Mouse (Mus musculus): ENCODE results near the gene Rps8. TPM values are rescaled to one million over a fixed set of nuclear protein-coding genes. Genes with fewer than 3 reads are reported as not detected.

Gene Rps8
- polyA plus RNA-seq, 1 experiment from 2014 or later: 834 TPM

DNA sequence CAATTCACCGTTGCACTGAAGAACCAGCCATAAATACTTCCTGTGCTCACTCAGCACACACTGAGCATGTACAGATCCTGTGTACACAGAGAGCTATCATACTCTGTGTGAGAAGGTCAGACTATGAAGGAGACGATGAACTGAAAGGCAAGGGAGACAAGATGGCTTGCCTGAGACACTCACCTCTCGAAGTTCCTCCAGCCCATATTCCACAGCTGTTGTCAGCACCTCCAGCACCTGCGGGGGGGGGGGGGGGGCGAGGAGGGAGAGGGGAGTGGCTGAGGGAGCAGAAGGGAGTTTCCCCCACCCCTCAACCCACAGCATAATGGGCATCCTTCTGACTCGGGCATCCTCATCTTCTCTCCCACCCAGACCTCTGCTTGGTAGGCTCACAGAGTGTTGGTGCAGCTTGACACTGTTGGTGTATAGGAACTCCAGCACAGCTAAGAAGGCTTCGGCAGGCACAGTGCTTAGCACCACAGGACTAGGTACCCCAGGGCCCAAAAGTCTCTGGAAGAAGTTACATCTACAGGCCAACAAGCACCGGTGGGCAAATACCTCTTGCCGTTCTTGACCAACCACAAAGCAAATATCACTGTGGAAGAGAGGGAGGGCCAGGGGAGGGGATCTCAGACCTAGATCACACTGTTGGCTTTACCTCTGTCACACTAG is 32.4 kb downstream of the Rps8 start:
- H3K27ac ChIP-seq: no peak overlapping the region
- no peak overlapping the region for H3K9ac ChIP-seq
- WGBS: 80% methylated on average over 7 of the region's 9 CpGs
- H3K36me3 ChIP-seq: 0 out of 2 replicates have a peak, but pooled peaks cover under 1% of the 10 kb centered on the region
- H3K4me1 ChIP-seq: peaks cover 22% of the 10 kb centered on the region
- no peak for ATAC-seq (ENCODE audit: insufficient number of reproducible peaks, insufficient read depth, low FRiP score, low TSS enrichment)
- H3K4me2 ChIP-seq (replicated peaks): no peak overlapping the region
- no peak overlapping the region for H3K4me3 ChIP-seq
- no peaks in the 10 kb centered on the region for H3K27me3 ChIP-seq
- no peaks in the 10 kb centered on the region for H3K9me3 ChIP-seq

DNA sequence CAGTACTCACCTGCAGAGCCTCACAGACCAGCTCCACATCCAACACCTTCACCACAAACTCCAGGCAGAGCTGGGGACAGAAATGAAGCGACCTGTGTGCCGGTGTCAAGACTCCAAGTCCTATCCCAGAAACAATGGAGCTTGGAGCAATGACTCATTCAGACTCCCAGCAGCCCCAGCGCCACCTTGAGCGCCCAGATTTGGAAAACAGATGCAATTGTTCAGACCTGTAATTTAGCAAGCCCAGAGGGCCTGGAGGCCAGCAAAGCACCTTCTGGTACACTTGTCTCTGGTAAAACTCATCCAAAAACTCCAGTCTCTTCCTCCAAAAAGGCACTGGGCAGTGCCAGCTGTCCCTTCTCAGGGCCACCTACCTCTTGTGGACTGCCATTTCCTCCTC is 33.8 kb downstream of the Rps8 start:
- no peak overlapping the region for H3K27ac ChIP-seq
- 80% methylated on average over 4 of the region's 4 CpGs for WGBS
- no peak overlapping the region for H3K9ac ChIP-seq
- no peak overlapping the region for H3K4me2 ChIP-seq (replicated peaks)
- H3K27me3 ChIP-seq: no peaks in the 10 kb centered on the region
- H3K9me3 ChIP-seq: no peaks in the 10 kb centered on the region
- H3K4me3 ChIP-seq: no peak overlapping the region
- no peaks in the 10 kb centered on the region for H3K36me3 ChIP-seq
- ATAC-seq (ENCODE audit: insufficient number of reproducible peaks, insufficient read depth, low FRiP score, low TSS enrichment): no peak
- H3K4me1 ChIP-seq: peaks cover 22% of the 10 kb centered on the region

DNA sequence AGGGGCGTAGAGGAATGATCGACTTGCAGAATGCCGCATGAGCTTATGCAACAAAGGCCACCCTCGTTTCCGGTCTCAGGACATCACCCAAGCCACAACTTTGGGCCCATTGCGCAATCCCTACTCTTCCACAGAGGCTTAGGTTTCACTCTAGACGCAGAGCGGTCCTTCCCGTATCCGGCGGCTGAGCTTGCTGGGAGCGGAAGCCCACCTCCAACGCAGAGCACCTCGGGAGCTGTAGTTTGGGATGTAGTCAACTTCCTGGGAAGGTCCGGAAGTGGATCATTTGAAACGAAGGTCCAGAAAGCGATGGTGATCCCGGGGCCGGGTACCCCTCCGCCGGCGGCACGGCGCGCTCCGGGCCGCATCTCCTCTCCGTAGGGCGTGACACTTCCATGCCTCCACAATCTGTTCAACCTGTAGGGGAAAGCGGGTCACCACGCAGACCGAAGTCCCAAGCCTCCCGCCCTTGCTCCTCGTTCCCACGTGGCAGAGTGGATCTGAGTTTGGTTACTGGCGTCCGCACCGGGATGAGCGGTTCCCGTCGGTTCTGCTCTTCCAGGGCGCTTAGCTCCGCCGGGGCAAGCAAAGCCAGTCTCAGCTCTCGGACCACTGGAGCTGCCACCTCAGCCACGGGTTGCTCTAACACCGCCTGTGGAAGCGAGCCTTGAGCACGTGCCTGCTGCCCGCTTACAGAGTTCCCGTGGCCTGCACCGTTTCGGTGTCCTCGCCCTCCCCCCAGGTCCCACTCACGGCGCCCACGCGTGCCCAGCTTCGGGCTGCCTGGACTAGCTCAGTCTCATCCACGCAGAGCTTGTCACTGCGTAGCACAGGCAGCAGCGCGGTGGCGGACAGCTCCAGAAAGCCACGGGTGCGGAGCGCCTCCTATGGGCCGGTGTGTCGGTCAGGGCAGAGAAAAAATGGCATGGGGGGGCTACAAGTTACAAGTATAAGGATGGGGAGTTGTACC is 35.3 kb downstream of the Rps8 start:
- Histone ChIP-seq H3K9me3 (no peaks in the 10 kb centered on the region), H3K27ac (peak overlapping the region; percentile 73), H3K9ac (peak overlapping the region; percentile 59), H3K4me1 (peaks cover 14% of the 10 kb centered on the region), H3K27me3 (no peaks in the 10 kb centered on the region), H3K4me3 (peak overlapping the region; percentile 61), H3K4me2 (replicated peaks) (peak overlapping the region; percentile 99), H3K36me3 (no peaks in the 10 kb centered on the region)
- under 1% methylated on average over 69 of the region's 69 CpGs for WGBS
- peak; percentile 90 for ATAC-seq (ENCODE audit: insufficient number of reproducible peaks, insufficient read depth, low FRiP score, low TSS enrichment)

DNA sequence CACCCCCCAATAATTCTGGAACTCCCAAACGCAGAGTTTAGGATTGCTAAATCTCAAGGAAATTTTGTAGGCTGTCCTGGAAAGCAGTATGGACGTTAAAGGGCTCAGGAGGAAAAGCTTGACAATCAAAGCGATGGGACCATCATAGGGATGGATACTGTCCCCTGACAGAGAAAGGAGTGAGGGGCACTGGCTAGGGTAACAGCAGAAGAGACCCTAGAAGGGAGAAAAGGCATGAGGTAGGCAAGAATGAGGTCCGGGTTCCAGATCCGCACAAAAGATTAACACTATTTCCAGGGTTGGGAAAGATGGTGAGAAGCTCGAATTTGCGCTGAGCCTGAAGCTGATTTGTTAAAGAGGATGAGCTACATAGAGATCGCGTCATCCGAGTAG is 36.0 kb downstream of the Rps8 start:
- no peaks in the 10 kb centered on the region for H3K36me3 ChIP-seq
- H3K27me3 ChIP-seq: no peaks in the 10 kb centered on the region
- H3K9ac ChIP-seq: peak overlapping the region; percentile 51
- no peaks in the 10 kb centered on the region for H3K9me3 ChIP-seq
- H3K4me1 ChIP-seq: peaks cover 7% of the 10 kb centered on the region
- peak overlapping the region; percentile 61 for H3K4me3 ChIP-seq
- H3K27ac ChIP-seq: peak overlapping the region; percentile 73
- ATAC-seq (ENCODE audit: insufficient number of reproducible peaks, insufficient read depth, low FRiP score, low TSS enrichment): no peak
- WGBS: 7% methylated on average over 10 of the region's 10 CpGs
- H3K4me2 ChIP-seq (replicated peaks): peak overlapping the region; percentile 99

DNA sequence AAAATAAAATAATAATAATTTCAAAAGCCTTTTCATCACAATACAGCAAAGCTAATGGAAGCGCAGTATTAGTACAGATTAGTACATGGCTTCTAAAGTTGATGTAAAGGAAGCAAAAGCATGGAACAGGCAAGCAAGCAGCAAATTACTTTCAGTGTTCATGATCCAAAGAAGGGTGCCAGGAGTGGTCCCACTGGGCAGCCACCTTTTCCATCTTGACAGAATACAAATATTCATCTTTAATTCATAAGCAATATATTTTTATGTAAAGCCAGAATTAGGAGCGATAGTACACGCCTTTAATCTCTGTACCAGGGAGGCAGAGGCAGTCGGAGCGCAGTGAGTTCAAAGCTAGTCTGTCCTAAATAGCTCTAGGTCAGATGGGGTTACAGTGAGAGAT is 36.4 kb downstream of the Rps8 start:
- Histone ChIP-seq H3K27me3 (no peaks in the 10 kb centered on the region), H3K4me2 (replicated peaks) (peak overlapping the region; percentile 99), H3K27ac (peak overlapping the region; percentile 73), H3K9ac (peak overlapping the region; percentile 51), H3K4me1 (peaks cover 3% of the 10 kb centered on the region), H3K36me3 (peaks cover 4% of the 10 kb centered on the region), H3K9me3 (no peaks in the 10 kb centered on the region), H3K4me3 (peak overlapping the region; percentile 61)
- ATAC-seq (ENCODE audit: insufficient number of reproducible peaks, insufficient read depth, low FRiP score, low TSS enrichment): no peak
- WGBS: 78% methylated on average over 5 of the region's 5 CpGs

DNA sequence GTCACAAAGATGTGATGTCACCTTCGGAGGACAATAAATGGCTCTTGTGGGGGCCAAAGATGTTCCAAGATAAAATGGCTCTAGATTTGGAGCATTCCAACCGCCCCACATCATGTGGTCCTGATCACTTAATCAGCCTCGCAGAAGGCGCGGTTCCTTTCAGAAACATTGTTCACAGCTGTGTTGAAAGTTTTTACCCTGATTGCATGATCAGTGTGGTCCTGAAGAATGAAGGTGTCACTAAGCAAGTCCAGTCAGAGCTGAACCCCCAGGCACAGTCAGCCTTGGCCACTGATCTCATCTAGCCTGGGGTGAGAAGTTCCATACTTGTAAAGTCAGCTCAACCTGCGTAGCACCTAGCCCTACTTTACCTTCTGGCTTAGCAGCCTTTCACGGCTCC is 38.1 kb downstream of the Rps8 start:
- ATAC-seq (ENCODE audit: insufficient number of reproducible peaks, insufficient read depth, low FRiP score, low TSS enrichment): no peak
- Histone ChIP-seq H3K27me3 (no peaks in the 10 kb centered on the region), H3K9me3 (no peaks in the 10 kb centered on the region), H3K27ac (no peak overlapping the region), H3K4me2 (replicated peaks) (no peak overlapping the region), H3K4me3 (no peak overlapping the region), H3K9ac (no peak overlapping the region), H3K4me1 (no peaks in the 10 kb centered on the region), H3K36me3 (peaks cover 16% of the 10 kb centered on the region)
- WGBS: 93% methylated on average over 7 of the region's 7 CpGs

DNA sequence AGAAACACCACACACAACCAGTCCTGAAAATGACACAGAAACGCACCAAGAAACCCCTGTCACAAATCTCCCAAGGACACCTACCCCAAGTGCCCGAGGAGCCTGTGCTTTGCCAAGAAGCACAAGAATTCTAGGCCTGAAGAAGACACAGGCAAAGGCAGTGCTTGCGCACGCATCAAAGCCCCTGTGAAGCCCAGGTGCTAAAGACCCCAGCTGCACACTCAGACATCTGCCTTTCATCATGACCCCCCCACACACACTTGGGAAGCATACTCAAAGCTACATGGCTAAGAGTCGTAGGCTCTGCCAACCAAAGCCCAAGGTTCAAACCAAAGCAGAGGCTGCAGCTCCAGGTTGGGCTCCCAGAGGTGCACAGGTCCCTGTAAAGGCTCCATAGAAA is 40.5 kb downstream of the Rps8 start:
- H3K9me3 ChIP-seq: no peaks in the 10 kb centered on the region
- H3K4me2 ChIP-seq (replicated peaks): no peak overlapping the region
- no peak overlapping the region for H3K9ac ChIP-seq
- H3K4me1 ChIP-seq: no peaks in the 10 kb centered on the region
- H3K36me3 ChIP-seq: peaks cover 28% of the 10 kb centered on the region
- 81% methylated on average over 5 of the region's 5 CpGs for WGBS
- no peaks in the 10 kb centered on the region for H3K27me3 ChIP-seq
- no peak overlapping the region for H3K4me3 ChIP-seq
- no peak overlapping the region for H3K27ac ChIP-seq
- ATAC-seq (ENCODE audit: insufficient number of reproducible peaks, insufficient read depth, low FRiP score, low TSS enrichment): no peak

DNA sequence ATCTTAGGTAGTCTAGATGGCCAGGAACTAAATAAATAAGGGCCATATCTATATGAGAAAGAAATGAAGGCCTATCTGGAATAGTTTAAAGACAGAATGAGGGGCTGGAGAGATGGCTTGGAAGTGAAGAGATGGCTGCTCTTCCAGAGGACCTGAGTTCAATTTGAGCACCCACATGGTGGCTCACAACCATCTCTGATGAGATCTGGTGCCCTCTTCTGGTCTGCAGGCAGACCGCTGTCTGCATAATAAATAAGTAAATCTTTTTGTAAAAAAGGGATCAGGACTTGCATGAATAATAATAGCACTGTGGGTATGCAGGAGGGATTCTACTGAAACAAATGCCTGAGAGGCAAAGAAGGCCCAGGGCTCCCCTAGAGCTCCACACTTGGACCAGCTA is 42.8 kb downstream of the Rps8 start:
- H3K4me3 ChIP-seq: no peak overlapping the region
- H3K27me3 ChIP-seq: no peaks in the 10 kb centered on the region
- no peaks in the 10 kb centered on the region for H3K9me3 ChIP-seq
- ATAC-seq (ENCODE audit: insufficient number of reproducible peaks, insufficient read depth, low FRiP score, low TSS enrichment): no peak
- no peak overlapping the region for H3K27ac ChIP-seq
- no peak overlapping the region for H3K9ac ChIP-seq
- no peak overlapping the region for H3K4me2 ChIP-seq (replicated peaks)
- WGBS: 64% methylated on average over 1 of the region's 1 CpGs
- peaks cover 51% of the 10 kb centered on the region for H3K36me3 ChIP-seq
- no peaks in the 10 kb centered on the region for H3K4me1 ChIP-seq

DNA sequence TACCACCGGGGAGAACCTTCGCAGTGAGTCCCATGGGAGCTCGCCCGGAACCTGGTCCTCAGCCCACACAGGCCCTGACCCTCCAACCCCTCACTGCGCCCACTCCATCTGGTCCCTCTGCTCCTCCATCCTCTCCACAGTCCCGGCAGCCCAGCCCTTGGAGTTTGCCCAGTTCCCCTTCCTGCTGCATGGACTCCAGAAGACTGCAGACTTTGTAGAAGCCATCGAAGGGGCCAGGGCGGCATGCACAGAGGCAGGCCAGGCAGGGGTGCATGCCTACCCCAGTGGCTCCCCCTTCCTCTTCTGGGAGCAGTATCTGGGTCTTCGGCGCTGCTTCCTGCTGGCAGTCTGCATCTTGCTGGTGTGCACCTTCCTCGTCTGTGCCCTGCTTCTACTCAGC is 45.1 kb downstream of the Rps8 start:
- Histone ChIP-seq H3K4me2 (replicated peaks) (no peak overlapping the region), H3K27me3 (no peaks in the 10 kb centered on the region), H3K9ac (no peak overlapping the region), H3K4me1 (no peaks in the 10 kb centered on the region), H3K27ac (no peak overlapping the region), H3K36me3 (peaks cover 55% of the 10 kb centered on the region), H3K4me3 (no peak overlapping the region), H3K9me3 (no peaks in the 10 kb centered on the region)
- WGBS: 91% methylated on average over 11 of the region's 11 CpGs
- ATAC-seq (ENCODE audit: insufficient number of reproducible peaks, insufficient read depth, low FRiP score, low TSS enrichment): no peak

DNA sequence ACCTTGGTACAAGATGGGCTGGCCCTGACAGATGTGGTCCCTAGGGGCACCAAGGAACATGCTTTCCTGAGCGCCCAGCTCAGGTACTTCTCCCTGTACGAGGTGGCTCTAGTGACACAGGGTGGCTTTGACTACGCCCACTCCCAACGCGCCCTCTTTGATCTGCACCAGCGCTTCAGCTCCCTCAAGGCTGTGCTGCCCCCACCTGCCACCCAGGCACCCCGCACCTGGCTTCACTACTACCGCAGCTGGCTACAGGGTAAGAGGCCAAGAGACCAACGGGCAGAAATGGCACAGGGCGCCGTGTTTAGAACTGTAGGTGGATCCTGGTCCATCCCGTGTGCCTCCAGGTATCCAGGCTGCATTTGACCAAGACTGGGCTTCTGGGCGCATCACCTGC is 45.8 kb downstream of the Rps8 start:
- Histone ChIP-seq H3K27me3 (no peaks in the 10 kb centered on the region), H3K4me3 (no peak overlapping the region), H3K4me1 (no peaks in the 10 kb centered on the region), H3K4me2 (replicated peaks) (no peak overlapping the region), H3K9me3 (no peaks in the 10 kb centered on the region), H3K36me3 (peaks cover 62% of the 10 kb centered on the region), H3K9ac (no peak overlapping the region), H3K27ac (no peak overlapping the region)
- no peak for ATAC-seq (ENCODE audit: insufficient number of reproducible peaks, insufficient read depth, low FRiP score, low TSS enrichment)
- WGBS: 91% methylated on average over 13 of the region's 13 CpGs

DNA sequence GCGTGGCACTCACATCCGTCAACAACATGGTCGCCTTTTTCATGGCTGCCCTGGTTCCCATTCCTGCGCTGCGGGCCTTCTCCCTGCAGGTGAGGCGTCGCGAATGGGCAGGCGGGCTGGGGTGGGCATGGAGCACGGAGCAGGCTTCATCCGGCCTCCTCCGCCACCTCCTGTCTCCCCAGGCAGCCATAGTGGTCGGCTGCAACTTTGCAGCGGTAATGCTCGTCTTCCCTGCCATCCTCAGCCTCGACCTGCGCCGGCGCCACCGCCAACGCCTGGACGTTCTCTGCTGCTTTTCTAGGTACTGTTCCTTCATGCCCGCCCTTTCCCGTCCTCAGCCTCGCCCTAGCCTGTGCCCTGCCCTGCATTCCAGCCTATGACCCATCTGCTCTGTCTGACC is 46.7 kb downstream of the Rps8 start:
- H3K4me1 ChIP-seq: no peaks in the 10 kb centered on the region; the same call in 1 of the 2 replicates
- no peak for ATAC-seq (ENCODE audit: insufficient number of reproducible peaks, insufficient read depth, low FRiP score, low TSS enrichment)
- H3K4me3 ChIP-seq: no peak overlapping the region
- no peaks in the 10 kb centered on the region for H3K27me3 ChIP-seq
- 89% methylated on average over 25 of the region's 25 CpGs for WGBS
- no peak overlapping the region for H3K9ac ChIP-seq
- H3K36me3 ChIP-seq: peaks cover 60% of the 10 kb centered on the region
- H3K9me3 ChIP-seq: no peaks in the 10 kb centered on the region
- no peak overlapping the region for H3K27ac ChIP-seq
- H3K4me2 ChIP-seq (replicated peaks): no peak overlapping the region

DNA sequence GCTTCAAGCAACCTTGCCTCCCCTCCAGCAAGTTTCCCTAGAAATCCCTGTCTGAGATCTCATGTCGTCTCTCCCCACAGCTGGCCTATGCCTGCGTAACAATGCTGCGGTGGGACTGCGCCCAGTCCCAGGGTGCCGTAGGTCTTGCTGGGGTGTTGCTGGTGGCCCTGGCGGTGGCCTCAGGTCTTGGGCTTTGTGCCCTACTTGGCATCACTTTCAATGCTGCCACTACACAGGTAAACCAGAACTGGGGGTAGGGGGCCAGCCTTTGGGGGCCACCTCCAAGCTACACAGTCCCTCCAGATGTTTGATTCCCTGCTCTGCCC is 47.6 kb downstream of the Rps8 start:
- no peak overlapping the region for H3K4me2 ChIP-seq (replicated peaks)
- H3K36me3 ChIP-seq: peaks cover 53% of the 10 kb centered on the region
- H3K27ac ChIP-seq: no peak overlapping the region
- no peak overlapping the region for H3K4me3 ChIP-seq
- H3K9ac ChIP-seq: no peak overlapping the region
- H3K4me1 ChIP-seq: no peaks in the 10 kb centered on the region; the same call in 1 of the 2 replicates
- ATAC-seq (ENCODE audit: insufficient number of reproducible peaks, insufficient read depth, low FRiP score, low TSS enrichment): no peak
- no peaks in the 10 kb centered on the region for H3K9me3 ChIP-seq
- WGBS: 98% methylated on average over 6 of the region's 6 CpGs
- no peaks in the 10 kb centered on the region for H3K27me3 ChIP-seq

Measured in embryonic facial prominence, embryonic 12.5 days (tissue).